Mouse (Mus musculus): ENCODE data around the gene Bad.

Gene Bad

GRCm38 (mm10) chr19:6915276-6915675 lies 26.4 kb upstream of the Bad start:
- DNase-seq (ENCODE audit: low read depth): no peak

GRCm38 (mm10) chr19:6916496-6916895 lies 25.2 kb upstream of the Bad start:
- no peak for DNase-seq (ENCODE audit: low read depth)

- no peak for DNase-seq (ENCODE audit: low read depth)
Observed at GRCm38 (mm10) chr19:6918321-6918720, 23.3 kb upstream of the Bad start.

DNA sequence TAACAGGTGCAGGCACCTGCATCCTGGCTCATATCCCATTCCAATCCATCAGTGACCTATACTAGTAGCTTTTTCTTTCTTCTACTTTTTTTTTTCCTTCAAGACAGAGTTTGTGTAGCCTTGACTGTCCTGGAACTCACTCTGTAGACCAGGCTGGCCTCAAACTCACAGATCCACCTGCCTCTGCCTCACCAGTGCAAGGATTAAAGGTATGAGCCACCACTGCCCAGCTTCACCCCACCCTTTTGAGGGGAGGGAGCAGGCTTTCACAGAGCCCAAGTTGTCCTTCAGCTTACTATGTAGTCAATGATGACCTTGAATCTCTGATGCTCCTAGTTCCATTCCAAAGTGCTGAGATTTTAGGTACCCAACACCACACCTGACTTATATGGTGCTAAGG lies 22.2 kb upstream of the Bad start:
- no peak for DNase-seq (ENCODE audit: low read depth)

- DNase-seq (ENCODE audit: low read depth): no peak
Observed at GRCm38 (mm10) chr19:6919876-6920740, 21.6 kb upstream of the Bad start.

GRCm38 (mm10) chr19:6920741-6921636 lies 20.7 kb upstream of the Bad start:
- no peak for DNase-seq (ENCODE audit: low read depth)

DNA sequence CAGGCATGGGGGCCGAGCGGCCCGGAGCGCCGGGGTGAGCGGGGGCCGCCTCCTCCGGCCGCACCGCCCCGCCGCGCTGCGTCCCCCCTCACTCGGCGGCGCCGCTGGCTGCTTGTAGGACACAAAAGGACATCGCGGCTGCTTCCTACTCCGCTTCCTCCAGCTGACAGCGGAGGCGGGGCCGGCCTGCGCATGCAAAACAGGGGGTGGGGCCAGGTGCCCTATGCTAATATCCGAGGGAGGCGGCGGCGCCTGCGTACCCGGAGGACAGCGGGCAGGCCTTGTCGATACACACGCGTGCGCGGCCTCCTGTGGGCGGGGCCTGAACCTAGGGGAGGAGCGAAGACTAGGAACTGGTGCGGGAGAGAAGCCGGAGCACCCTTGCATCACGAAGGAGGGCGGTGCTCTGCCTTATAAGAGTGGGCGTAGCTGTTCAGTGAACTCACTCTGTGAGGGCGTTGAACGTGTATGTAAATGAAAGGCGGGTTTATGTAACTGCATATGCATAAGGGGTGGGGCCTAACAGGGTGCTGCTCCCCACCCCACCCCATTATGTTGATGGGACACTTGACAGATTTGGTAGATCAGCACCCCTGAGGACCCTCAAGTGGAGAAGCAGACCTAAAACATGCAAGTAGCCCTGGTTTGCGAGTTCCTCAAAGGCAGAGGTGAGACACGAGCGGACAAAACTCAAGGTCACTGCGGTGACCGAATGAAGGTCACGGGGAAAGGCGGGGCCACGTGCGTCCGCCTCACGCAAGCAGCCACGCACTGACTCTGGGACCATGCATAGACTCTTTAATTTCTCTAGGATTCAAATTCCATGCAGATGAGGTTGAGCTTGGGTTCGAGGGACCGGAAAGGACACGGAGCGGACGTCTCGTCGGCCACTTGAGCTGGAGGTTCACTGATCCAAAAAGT lies 19.8 kb upstream of the Bad start, which contains the start of gene Esrra:
TSS of gene Esrra (minus strand) at position 167 of the 921 bp plus-strand sequence.
- peak; percentile 100 for DNase-seq (ENCODE audit: low read depth)

DNA sequence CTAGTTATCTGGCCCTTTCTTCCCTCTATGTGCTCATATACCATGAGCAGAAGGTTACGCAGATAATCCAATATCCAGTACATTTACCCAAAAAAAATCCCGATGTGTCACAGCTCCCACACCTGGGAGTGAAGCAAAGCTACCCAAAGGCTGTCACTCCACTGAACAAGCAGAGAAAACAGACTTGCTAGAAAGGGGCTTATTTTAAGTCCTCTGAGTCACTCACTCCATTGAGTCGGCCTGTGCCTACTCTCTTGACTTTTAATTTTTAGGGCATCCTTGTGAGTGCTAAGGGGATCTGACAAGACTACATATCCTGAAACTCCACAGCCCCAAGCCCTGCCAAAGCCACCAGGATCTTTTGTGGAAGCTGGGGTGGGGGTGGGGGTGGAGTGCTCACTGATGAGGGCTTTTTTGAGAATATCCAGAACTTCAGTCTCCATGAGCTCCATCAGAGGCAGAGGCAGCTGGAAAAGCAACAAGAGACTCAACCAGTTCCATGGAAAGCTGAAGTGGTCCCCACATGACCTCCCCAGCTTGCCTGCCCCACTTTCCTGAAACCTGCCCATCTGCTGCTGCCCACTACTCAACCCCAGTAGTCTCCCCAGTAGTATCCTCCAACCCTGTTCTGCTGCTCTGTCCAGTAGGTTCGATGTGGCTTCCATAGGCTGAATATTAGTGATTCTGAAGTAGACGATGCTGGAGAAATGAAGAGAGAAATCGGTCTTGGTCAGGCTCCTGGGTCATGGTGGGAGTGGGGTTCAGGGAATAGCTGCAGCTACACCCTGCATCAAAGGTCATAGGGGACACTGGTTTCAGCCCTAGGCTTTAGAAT lies 18.5 kb upstream of the Bad start:
- no peak for DNase-seq (ENCODE audit: low read depth)

- peak; percentile 69 for DNase-seq (ENCODE audit: low read depth)
Observed at GRCm38 (mm10) chr19:6924461-6925306, 17.0 kb upstream of the Bad start.

- no peak for DNase-seq (ENCODE audit: low read depth)
Observed at GRCm38 (mm10) chr19:6925307-6925573, 16.4 kb upstream of the Bad start, which contains the start of gene Catsperz. Gene Catsperz (minus strand): TSS chr19:6925380.

- DNase-seq (ENCODE audit: low read depth): no peak
Observed at GRCm38 (mm10) chr19:6925611-6926329, 15.9 kb upstream of the Bad start.

- DNase-seq (ENCODE audit: low read depth): no peak
Observed at GRCm38 (mm10) chr19:6926559-6927255, 15.0 kb upstream of the Bad start.

DNA sequence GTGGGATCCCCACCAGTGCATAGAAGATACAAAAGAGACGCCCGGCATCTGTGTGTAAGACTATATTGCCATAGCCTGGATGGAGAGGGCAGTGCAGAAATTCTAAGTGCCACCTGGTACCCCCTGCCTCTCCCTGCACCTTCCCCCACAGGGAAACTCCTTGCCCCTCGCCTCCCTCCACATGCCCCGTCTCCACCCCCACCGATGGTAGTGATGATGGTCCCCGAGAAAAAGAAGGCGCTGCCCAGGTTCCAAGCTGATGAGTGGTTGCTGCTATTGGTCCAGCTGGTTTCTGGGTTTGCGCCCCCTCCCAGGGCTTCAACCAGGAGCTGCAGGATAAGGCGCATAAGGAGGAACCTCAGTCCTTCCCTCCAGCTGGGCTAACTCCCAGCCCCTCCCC lies 13.6 kb upstream of the Bad start:
- no peak for DNase-seq (ENCODE audit: low read depth)

DNA sequence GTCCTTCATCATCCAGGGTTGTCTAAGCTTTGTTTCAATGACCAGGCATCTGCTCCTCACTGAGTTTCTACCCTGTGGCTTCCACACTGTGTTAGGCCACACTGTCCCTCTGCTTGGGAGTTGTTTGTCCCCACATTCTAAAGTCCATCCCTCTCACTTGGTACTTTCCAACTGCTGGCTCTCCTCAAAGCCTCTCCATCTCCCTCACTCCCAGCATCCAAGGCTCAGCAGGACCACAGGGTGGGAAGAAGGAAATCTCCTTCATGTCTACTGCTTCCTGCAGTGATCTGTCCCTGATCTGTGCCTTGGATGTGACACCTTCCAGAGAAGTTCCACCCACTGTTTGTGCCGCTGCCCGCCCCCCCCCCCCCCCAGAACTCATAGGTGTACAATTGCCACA lies 10.7 kb upstream of the Bad start:
- DNase-seq (ENCODE audit: low read depth): no peak

- no peak for DNase-seq (ENCODE audit: low read depth)
Observed at GRCm38 (mm10) chr19:6932018-6932417, 9.6 kb upstream of the Bad start.

DNA sequence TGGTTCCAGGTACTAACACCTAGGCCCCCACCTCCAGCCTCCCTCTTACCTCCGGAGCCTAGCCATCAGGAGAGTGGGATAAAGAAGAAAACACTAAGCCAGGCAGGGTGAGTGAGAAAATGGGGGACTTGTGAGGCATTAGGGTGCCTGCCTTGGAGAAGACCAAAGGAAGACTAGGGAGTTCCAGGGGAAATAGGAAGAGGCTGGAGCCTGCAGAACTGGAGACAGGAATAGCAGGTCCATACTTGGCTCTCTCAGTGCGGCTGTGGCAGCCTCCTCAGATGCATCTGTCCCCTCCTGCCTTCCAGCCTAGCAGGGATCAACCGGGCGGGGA lies 8.6 kb upstream of the Bad start:
- no peak for DNase-seq (ENCODE audit: low read depth)

DNA sequence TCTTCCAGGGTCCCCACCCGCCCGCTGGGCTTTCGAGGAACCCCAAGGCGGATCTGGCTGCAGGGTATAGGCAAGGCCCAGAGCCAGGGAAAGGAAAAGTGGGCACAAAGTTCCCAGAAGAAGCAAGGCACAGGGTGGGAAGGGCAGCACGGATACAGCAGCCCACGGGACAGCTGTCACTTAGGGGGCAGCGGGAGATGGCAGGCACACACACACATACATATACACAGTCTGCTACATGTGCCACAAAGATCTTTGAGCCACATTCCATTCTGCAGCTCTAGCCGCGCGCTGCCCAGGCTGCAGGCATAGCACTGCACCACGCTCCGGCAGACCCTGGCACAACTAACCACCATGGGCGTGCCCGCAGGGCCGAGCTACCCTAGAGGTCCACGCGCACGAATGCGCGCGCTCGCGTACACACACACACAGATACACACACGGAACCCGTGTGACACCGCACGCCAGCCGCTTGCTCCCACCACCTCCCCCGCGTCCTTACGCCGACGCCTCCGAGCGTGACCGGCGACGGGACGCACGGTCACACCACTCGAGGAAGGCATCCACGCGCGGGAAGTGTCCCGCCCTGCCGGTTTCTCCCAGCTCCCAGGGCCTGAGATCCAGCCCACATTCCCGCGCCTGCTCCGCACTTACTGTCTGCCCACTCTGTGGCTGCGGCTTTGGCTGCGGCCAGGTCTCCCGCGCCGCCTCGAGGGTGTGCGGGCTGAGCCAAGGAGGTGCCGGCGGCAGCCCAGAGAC lies 8.0 kb upstream of the Bad start:
- DNase-seq (ENCODE audit: low read depth): no peak
